Mouse (Mus musculus) myocyte (in vitro differentiated cells): ENCODE data around the gene Srpr. TPM values are rescaled to one million over a fixed set of nuclear protein-coding genes. Genes with fewer than 3 reads are reported as not detected.

Experiments
- H3K27me3 ChIP-seq: one replicate; pipeline ENCODE4 v1.6.1; 2011; ENCODE audit not compliant: control insufficient read depth, insufficient read depth, insufficient read length
- H3K36me3 ChIP-seq: one replicate; pipeline ENCODE4 v1.6.1; 2011; ENCODE audit not compliant: control insufficient read depth, insufficient read depth
- H3K4me2 ChIP-seq: one replicate; pipeline ENCODE4 v1.6.1; 2011; ENCODE audit warnings: low read depth, control low read depth
- H3K4me3 ChIP-seq: one replicate; pipeline ENCODE4 v1.5.1; 2011; ENCODE audit warnings: mild to moderate bottlenecking, control low read depth, moderate library complexity
- H3K79me2 ChIP-seq: one replicate; pipeline ENCODE4 v1.6.1; 2011; ENCODE audit not compliant: control insufficient read depth, insufficient read depth
- H3ac ChIP-seq: one replicate; pipeline ENCODE4 v1.6.1; 2011; ENCODE audit not compliant: control insufficient read depth, insufficient read length
- CEBPB ChIP-seq: IDR thresholded peaks from 2 replicates; pipeline ENCODE4 v1.6.1; 2011; ENCODE audit warnings: mild to moderate bottlenecking, moderate library complexity; ENCODE audit not compliant: poor library complexity, insufficient read depth, severe bottlenecking
- E2F4 ChIP-seq: IDR thresholded peaks from one replicate; pipeline ENCODE4 v1.6.1; 2011; ENCODE audit warnings: mild to moderate bottlenecking, control low read depth, moderate library complexity; ENCODE audit not compliant: insufficient read depth
- MAX ChIP-seq: IDR thresholded peaks from one replicate; pipeline ENCODE4 v1.6.1; 2011; ENCODE audit warnings: low read depth, mild to moderate bottlenecking, control low read depth
- MYOD1 ChIP-seq, 3 experiments: IDR thresholded peaks; one replicate each; pipeline ENCODE4 v1.6.1; 2011; ENCODE audit warnings: control low read depth in 2 of 3, low read depth in 2 of 3, mild to moderate bottlenecking in 2 of 3, moderate library complexity in 1 of 3; ENCODE audit not compliant: insufficient read length in 2 of 3, control insufficient read depth in 1 of 3
- MYOG ChIP-seq, 3 experiments: IDR thresholded peaks; one replicate each; pipeline ENCODE4 v1.6.1; 2011; ENCODE audit warnings: control low read depth in 2 of 3, low read depth in 2 of 3, mild to moderate bottlenecking in 2 of 3; ENCODE audit not compliant: insufficient read length in 2 of 3, control insufficient read depth in 1 of 3, insufficient read depth in 1 of 3
- POLR2A ChIP-seq: IDR thresholded peaks from one replicate; pipeline ENCODE4 v1.6.1; 2011; ENCODE audit warnings: low read depth, mild to moderate bottlenecking, control low read depth, moderate library complexity; ENCODE audit not compliant: insufficient read length
- POLR2AphosphoS2 ChIP-seq: IDR thresholded peaks from one replicate; pipeline ENCODE4 v1.6.1; 2011; ENCODE audit warnings: low read depth, control low read depth; ENCODE audit not compliant: insufficient read length
- REST ChIP-seq: IDR thresholded peaks from one replicate; pipeline ENCODE4 v1.6.1; 2011; ENCODE audit warnings: mild to moderate bottlenecking, control low read depth, moderate library complexity; ENCODE audit not compliant: insufficient read depth, insufficient read length
- SRF ChIP-seq: IDR thresholded peaks from one replicate; pipeline ENCODE4 v1.6.1; 2011; ENCODE audit warnings: low read depth; ENCODE audit not compliant: control insufficient read depth, insufficient read length
- TCF12 ChIP-seq: IDR thresholded peaks from one replicate; pipeline ENCODE4 v1.6.1; 2011; ENCODE audit warnings: mild to moderate bottlenecking, control low read depth; ENCODE audit not compliant: poor library complexity, insufficient read depth, severe bottlenecking
- TCF3 ChIP-seq: IDR thresholded peaks from one replicate; pipeline ENCODE4 v1.6.1; 2011; ENCODE audit warnings: low read depth, control low read depth; ENCODE audit not compliant: insufficient read length
- USF1 ChIP-seq: IDR thresholded peaks from one replicate; pipeline ENCODE4 v1.6.1; 2011; ENCODE audit warnings: low read depth, mild to moderate bottlenecking, control low read depth, moderate library complexity
- polyA plus RNA-seq: library from polyadenylated mRNA; unstranded; fragments of >200 nt; fragmentation: generic; extraction: Trizol; gene quantifications from one replicate; pipeline ENCODE4 v1.2.1, GENCODE M21; 2012; ENCODE audit warnings: missing spikeins

Srpr gene
- polyA plus RNA-seq, 1 experiment: 103 TPM

DNA sequence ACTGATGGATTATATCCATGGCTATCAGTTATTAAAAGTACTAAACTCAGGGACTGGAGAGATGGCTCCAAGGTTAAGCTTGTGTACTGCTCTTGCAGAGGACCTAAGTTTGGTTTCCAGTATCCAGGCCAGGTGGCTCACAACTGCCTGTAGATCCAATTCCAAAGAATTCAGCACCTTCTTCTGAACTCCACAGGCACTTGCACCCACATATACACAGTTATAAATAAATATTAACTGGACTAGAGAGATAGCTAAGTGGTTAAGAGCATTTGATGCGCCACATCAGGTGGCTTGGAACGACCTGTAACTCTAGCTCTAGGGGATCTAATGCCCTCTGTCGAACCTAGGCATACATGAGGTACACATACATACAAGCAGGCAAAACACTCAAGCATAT is 28.7 kb downstream of the Srpr start:
- TF ChIP-seq E2F4: no peak
- TF ChIP-seq USF1: no peak
- TF ChIP-seq CEBPB: no peak
- TF ChIP-seq MYOG (IDR thresholded peaks at IDR 0.05; ENCODE audit: control insufficient read depth in 1 of 3, insufficient read depth in 1 of 3, insufficient read length in 2 of 3, low read depth in 2 of 3): no peak
- no peak for TF ChIP-seq POLR2A
- TF ChIP-seq MYOD1 (IDR thresholded peaks at IDR 0.05; ENCODE audit: control insufficient read depth in 1 of 3, insufficient read length in 2 of 3, low read depth in 2 of 3): no peak
- no peak for TF ChIP-seq REST
- no peak for TF ChIP-seq TCF3
- TF ChIP-seq MAX: no peak
- TF ChIP-seq TCF12: no peak
- TF ChIP-seq SRF: no peak
- no peak for TF ChIP-seq POLR2AphosphoS2
- no peak overlapping the region for H3K4me3 ChIP-seq

DNA sequence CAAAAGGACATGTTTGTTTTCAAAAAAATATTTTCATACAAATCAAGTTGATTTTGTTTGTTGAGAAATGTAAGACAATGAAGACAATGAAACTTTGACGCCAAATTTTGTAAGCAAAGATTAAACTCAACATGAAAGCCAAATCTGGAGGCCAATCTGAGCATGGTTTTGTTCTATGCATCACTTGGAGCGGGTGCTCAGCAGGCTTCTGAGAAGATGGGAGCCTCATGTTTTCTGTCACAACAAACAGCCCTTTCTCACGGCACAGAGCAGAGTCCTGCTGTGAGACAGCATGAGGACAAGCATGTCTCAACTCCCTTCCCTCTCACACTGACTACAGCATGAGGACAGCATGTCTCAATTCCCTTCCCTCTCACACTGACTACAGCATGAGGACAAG is 36.0 kb downstream of the Srpr start:
- Histone ChIP-seq H3K79me2 (peaks cover 7% of the 10 kb centered on the region), H3K27me3 (no peaks in the 10 kb centered on the region), H3K36me3 (peaks cover 25% of the 10 kb centered on the region), H3K4me2 (no peak overlapping the region), H3ac (no peak overlapping the region), H3K4me3 (no peak overlapping the region)
- TF ChIP-seq CEBPB (no peak), E2F4 (no peak), SRF (no peak), MYOG (IDR thresholded peaks at IDR 0.05; ENCODE audit: control insufficient read depth in 1 of 3, insufficient read depth in 1 of 3, insufficient read length in 2 of 3, low read depth in 2 of 3) (no peak), REST (no peak), POLR2A (no peak), USF1 (no peak), MAX (no peak), TCF12 (no peak), POLR2AphosphoS2 (no peak)

More for the DNA sequence above, 28.7 kb downstream of the Srpr start:
- Histone ChIP-seq H3K79me2 (no peaks in the 10 kb centered on the region), H3K36me3 (peaks cover 18% of the 10 kb centered on the region), H3K4me2 (no peak overlapping the region), H3K27me3 (no peaks in the 10 kb centered on the region), H3ac (no peak overlapping the region)

DNA sequence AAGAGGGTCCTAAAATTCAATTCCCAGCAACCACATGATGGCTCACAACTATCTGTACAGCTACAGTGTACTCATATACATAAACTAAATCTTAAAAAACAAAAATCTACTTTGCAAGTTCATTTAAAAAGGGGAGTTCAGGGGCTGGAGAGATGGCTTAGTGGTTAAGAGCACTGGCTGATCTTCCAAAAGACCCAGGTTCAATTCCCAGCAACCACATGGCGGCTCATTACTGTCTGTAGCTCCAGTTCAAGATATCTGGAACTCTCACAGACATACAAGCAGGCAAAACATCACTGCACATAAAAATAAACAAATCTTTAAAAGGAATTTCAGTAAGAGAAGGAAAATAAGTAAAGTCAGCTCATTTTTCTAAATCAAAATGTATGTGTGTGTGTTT is 38.4 kb downstream of the Srpr start:
- Histone ChIP-seq H3ac (no peak overlapping the region), H3K4me2 (no peak overlapping the region), H3K27me3 (no peaks in the 10 kb centered on the region), H3K79me2 (peaks cover 7% of the 10 kb centered on the region), H3K4me3 (no peak overlapping the region), H3K36me3 (peaks cover 10% of the 10 kb centered on the region)
- TF ChIP-seq TCF12: no peak
- TF ChIP-seq MYOG (IDR thresholded peaks at IDR 0.05; ENCODE audit: control insufficient read depth in 1 of 3, insufficient read depth in 1 of 3, insufficient read length in 2 of 3, low read depth in 2 of 3): no peak
- TF ChIP-seq E2F4: no peak
- no peak for TF ChIP-seq POLR2AphosphoS2
- no peak for TF ChIP-seq REST
- no peak for TF ChIP-seq TCF3
- no peak for TF ChIP-seq MAX
- no peak for TF ChIP-seq SRF

DNA sequence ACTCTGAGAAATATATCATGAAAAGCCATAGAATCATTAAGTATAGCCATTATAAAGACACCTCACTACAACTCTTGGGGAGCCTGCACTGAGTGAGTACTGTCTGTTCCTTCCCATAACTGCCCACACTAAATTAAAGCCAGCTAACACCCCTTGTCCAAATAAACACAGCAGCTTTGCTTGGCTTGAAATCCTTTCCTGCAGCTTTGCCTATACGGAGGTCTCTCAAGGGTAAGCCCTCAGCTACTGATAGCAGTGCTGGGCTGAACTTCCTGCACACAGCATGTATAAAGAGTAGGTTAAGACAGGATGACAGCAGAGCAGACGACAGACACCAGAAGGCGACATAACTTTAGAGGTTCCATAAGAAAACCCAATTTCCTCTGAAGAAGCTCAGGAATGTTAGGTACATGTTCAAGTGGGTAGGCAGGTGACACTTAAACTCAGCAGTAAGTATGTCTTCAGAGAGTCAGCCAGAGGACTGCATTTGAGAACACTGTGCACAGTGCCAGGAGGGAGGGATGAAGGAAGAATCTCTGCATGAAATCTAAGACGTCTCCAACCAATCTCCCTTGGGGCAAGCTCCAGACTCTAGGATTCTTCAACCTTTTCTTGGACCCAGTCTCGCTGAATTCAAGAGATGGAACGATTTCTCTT is 39.1 kb downstream of the Srpr start:
- peaks cover 7% of the 10 kb centered on the region for H3K79me2 ChIP-seq
- H3K4me3 ChIP-seq: no peak overlapping the region
- no peak for TF ChIP-seq USF1
- TF ChIP-seq E2F4: no peak
- TF ChIP-seq REST: no peak
- TF ChIP-seq SRF: no peak
- TF ChIP-seq MYOG (IDR thresholded peaks at IDR 0.05; ENCODE audit: control insufficient read depth in 1 of 3, insufficient read depth in 1 of 3, insufficient read length in 2 of 3, low read depth in 2 of 3): no peak
- TF ChIP-seq MYOD1 (IDR thresholded peaks at IDR 0.05; ENCODE audit: control insufficient read depth in 1 of 3, insufficient read length in 2 of 3, low read depth in 2 of 3): no peak
- no peak for TF ChIP-seq POLR2A
- TF ChIP-seq POLR2AphosphoS2: no peak
- no peak for TF ChIP-seq CEBPB
- TF ChIP-seq MAX: no peak
- TF ChIP-seq TCF3: no peak
- no peak for TF ChIP-seq TCF12
- H3K27me3 ChIP-seq: no peaks in the 10 kb centered on the region
- H3K4me2 ChIP-seq: no peak overlapping the region
- peaks cover 13% of the 10 kb centered on the region for H3K36me3 ChIP-seq
- no peak overlapping the region for H3ac ChIP-seq

DNA sequence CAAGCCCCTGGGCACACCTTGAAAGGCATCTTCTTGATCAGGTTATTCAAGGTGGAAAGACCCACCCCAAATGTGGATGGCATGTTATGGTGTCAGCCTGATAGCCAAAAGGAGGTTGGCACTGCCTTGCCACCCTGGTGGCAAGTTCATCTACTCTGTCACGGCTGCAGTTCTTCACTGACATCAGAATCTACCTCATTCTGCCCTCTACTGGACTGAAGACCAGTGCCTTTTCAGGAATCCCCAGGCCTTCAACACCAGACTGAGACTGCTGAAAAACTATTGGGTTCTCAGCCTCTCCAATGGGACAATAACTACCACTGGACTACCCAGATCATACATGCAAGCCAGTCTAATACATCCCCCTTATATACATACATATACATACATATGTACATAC is 39.8 kb downstream of the Srpr start:
- peaks cover 7% of the 10 kb centered on the region for H3K79me2 ChIP-seq
- H3K4me2 ChIP-seq: no peak overlapping the region
- no peak overlapping the region for H3K4me3 ChIP-seq
- peaks cover 13% of the 10 kb centered on the region for H3K36me3 ChIP-seq
- TF ChIP-seq CEBPB (no peak), USF1 (no peak), TCF12 (no peak), MAX (no peak), SRF (no peak)
- H3ac ChIP-seq: no peak overlapping the region
- H3K27me3 ChIP-seq: no peaks in the 10 kb centered on the region
